Mouse (Mus musculus): Measurements from ENCODE around the gene Gsdmc4.
"Not testable (repeated sequence)": the region's sequence is repeated elsewhere in the genome, so short reads cannot be mapped to it uniquely, and the experiment has no call there.

GRCm38 (mm10) chr15:63916584-63916983 is 4.5 kb upstream of the Gsdmc4 start:
- not testable (repeated sequence) for TF ChIP-seq EP300, CTCF (IDR thresholded peaks at IDR 0.05; ENCODE audit: low read depth)
